Mouse (Mus musculus) mouse embryonic stem cell (cell line): ENCODE measurements around the gene Islr2.

Experiments
- in situ Hi-C, 2 experiments: fragments of 300-500 bp; cut with MboI; formaldehyde crosslinking; loops; 1 replicate in 1 of 2; 3 replicates in 1 of 2; pipeline ENCODE4 v1.14.3; 2019 to 2020; ENCODE audit warnings: low sequenced_read_pairs in 2 of 2, low pct_unique_long_range_greater_than_20kb in 1 of 2, mixed read lengths in 1 of 2; ENCODE audit not compliant: unreplicated experiment in 1 of 2

Gene Islr2

GRCm38 (mm10) chr9:58168880-58169279 lies 35.2 kb downstream of the Islr2 start:
- in situ Hi-C loops = no loop called here

GRCm38 (mm10) chr9:58165779-58166178 lies 38.3 kb downstream of the Islr2 start:
- in situ Hi-C loops = no loop called here

DNA sequence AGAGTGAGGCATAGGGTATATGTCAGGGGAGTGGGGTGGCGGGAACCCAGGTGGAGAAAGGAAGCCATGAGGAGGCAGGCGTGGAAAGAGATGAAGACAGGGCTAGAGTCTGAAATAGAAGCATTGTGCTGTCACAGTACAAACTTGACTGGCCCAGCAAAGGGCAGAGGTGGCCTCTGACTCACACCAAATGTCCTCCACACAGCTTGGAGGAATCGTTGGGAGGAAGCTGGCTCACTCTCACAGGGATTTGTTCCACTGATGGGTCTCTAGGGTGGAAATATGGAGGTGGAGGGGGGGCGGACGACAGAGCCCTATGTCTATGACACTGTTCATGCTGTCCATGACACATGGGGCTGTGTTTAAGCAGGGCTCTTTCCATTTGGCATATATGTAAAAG lies 41.0 kb downstream of the Islr2 start:
- in situ Hi-C loops = no loop called here

DNA sequence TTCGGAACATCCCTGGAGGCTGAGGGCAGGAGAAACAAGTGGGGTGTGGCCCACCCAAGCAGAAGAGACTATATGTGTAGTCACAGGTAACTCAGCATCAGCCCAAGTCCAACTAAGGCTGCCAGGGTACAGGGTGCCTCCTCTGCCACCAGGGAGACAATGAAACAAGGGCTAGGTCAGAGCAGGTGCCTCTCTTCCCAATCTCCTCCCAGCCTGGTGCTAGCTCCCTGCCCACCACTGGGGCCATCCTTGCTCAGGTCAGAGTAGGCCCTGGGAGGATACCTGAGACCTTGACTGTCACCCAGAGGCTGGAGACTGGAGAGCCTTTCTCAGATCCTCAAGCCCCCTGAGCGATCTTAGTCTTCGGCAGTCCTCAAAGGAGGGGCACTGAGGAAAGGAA lies 41.9 kb downstream of the Islr2 start:
- in situ Hi-C loops = no loop called here

DNA sequence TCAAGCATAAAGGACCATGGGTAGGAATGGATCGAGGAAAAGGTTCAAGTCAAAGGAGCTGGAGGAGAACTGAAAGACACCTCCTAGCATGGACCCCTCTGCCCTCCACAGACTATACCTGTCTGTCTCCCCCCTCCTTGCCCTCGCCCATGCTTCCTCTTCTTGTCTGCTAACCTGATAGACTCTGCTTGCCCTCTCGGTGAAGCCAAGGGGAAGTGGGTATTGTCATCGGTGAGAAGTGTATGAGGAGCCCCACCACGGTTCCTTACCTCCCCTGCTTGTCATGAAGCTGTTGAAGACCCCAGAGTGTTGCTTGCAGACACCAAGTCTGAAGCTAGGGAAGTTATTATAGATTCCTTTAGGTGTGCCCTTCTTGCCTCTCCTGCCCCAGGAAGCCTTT lies 43.8 kb downstream of the Islr2 start:
- in situ Hi-C loops = no loop called here

DNA sequence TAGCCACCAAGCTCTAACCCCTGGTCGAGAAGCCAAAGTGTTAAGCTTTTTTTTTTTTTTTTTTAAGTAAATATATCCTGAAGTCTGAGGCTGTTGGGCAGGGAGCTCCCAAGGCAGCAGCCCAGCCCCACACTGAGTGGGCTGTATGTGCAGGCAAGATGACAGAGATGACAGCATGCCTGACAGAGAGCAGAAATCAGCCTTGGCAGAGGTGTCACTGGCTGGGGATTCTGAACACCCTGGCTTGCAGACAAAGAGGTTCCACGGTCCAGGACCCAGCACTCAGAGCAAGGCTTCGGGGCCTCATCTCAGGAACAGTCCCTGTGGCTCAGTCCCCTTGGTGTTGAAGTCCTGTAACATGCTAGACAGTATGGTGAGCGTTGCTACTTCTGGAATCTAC lies 44.3 kb downstream of the Islr2 start:
- in situ Hi-C loops = no loop called here

DNA sequence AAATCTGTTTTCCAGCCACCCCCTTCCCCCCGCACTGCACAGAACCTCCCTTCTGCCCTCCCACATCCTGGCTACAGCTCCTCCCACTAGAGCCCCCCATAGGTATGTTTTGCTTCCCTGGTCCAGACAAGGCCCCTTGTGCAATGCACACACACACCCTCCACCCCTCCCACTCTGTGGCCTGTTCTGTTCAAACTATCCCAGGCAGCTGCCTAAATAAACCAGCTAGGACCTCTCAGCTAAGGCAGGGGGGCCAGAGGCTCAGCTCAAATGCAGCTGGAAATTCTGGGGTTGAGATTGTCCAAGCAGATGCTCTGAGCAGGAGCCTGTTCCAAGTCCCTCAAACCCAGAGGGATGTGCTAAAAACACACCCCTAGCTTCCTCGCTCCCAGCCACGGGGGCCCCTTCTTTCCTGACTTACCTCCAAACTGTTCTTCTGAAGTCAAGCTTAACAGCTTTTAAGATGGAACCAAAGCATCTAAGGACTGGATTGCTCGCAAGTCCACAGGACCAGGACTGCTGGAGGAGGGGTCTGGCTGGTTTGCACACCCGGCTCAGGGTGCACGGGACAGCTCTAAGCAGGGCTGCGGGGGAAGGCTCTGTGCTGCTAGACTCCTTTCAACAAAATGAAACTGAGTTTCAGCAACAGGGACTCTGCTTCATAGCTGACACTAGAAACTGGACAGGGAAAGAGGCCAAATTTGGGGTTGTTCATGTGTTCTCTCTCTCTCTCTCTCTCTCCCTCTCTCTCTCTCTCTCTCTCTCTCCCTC lies 45.4 kb downstream of the Islr2 start:
- in situ Hi-C loops = no loop called here

DNA sequence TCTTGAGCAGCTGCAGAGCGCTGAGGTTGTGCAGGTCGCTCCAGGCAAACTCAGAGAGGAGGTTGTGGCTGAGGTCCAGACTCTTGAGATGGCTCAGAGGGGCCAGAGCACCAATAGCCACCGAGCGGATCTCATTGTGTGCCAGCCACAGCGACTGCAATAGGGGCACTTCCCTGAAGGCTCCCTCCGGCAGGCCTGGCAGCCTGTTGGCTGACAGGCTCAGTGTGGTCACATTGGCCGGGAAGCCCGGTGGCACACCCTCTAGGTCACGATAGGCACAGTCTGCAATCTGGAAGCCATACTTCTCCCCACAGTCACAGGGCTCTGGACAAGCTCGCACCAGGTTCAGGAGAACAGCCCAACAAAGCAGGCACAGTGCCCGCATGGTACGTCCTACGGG lies 46.3 kb downstream of the Islr2 start:
- in situ Hi-C loops = no loop called here

GRCm38 (mm10) chr9:58156819-58157560 lies 47.1 kb downstream of the Islr2 start:
- in situ Hi-C loops = no loop called here

DNA sequence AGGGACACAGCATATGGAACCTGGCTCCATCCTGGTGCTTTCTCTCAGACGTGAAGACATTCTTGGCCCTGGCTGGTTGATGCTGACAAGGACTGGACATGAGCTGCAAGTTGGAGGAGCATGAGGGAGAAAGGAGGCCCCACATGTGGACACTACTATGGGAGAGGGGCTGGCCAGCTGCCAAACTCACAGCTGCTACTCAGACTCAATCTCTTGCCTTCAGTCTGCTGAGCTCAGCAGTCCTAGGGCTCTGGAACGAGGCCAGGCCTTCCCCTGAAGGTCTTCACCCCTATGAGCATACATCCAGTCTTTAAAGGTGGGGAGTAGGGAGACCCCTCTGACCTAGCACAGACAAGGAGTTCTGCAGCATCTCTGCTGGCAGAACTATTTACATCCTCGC lies 48.8 kb downstream of the Islr2 start:
- in situ Hi-C loops = no loop called here

DNA sequence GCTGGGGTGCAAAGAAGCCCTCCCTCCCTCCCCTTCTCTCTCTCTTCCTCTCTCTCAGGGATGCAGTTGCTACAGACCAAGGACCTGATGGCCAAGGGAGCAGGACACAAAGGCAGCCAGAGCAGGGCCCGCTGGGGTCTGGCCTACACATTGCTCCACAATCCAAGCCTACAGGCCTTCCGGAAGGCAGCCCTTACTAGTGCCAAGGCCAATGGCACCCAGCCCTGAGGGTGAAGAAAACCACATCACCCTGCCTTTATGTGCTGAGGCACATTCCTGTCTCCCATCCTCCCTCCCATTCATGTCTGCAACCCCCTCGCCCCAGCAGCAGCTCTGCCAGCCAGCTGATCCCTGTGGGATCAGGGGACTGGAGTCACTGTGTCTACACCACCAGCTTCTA lies 51.0 kb downstream of the Islr2 start:
- in situ Hi-C loops = no loop called here

GRCm38 (mm10) chr9:58150733-58151361 lies 53.3 kb downstream of the Islr2 start:
- in situ Hi-C loops = no loop called here

DNA sequence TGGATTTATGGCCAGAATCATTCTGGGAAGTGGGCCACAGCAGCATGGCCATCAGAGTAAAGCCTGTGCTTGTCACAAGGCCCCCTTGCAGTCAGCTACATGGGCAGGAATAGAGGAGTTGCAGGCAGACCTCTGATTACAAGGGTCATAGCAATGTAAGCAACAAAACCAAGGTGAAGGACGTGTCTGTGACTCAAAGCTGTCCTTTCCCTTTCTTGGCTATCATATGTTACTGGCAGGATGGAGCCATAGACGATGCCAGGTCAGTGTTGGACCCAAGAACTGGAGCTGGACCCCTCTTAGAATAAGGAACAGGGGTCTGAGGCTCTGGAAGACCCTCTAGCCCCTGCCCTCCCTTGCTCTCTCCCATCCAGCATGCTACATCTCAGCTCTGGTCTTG lies 55.3 kb downstream of the Islr2 start:
- in situ Hi-C loops = no loop called here
